Mouse (Mus musculus) heart, adult 2 months (tissue): Measurements from ENCODE around the gene OR5BS1P.

ENCODE experiments used
- CTCF ChIP-seq: fragments of 200-600 bp; IDR thresholded peaks from 2 replicates; pipeline ENCODE4 v1.8.1; 2022; ENCODE audit warnings: antibody characterized with exemption, mild to moderate bottlenecking, moderate library complexity
- EP300 ChIP-seq: fragments of 200-500 bp; IDR thresholded peaks from 2 replicates; pipeline ENCODE4 v1.6.1; 2011; ENCODE audit warnings: low read depth, low read length, control low read depth; ENCODE audit not compliant: insufficient read depth
- POLR2A ChIP-seq: fragments of 200-500 bp; IDR thresholded peaks from 2 replicates; pipeline ENCODE4 v1.6.1; 2011; ENCODE audit warnings: mild to moderate bottlenecking, low read depth, low read length, control low read depth; ENCODE audit not compliant: insufficient read depth

DNA sequence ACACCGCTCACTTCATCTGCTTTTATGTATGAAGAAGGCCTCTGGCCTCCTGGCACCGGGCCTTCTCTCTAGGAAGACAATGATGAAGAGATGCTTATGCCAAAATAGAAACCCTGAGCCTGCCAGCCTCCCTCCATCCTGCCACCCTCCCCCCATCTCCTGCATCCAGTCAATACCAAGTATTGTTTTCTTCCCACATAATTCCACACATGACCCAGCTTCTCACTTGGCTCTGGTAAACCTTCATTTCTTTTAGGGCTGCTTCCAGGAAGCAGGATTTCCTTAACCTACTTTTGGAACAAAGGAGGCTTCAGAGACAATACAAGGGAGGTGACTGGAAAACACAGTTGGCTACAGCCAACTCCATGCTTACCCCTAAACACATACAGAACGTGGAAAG is 13.0 kb downstream of the OR5BS1P start, which contains the start of gene Lalba:
- TF ChIP-seq POLR2A (no peak), CTCF (no peak), EP300 (no peak)
